Comparison of ENCODE assay signal across 21 mouse cellular contexts in the genomic region with DNA sequence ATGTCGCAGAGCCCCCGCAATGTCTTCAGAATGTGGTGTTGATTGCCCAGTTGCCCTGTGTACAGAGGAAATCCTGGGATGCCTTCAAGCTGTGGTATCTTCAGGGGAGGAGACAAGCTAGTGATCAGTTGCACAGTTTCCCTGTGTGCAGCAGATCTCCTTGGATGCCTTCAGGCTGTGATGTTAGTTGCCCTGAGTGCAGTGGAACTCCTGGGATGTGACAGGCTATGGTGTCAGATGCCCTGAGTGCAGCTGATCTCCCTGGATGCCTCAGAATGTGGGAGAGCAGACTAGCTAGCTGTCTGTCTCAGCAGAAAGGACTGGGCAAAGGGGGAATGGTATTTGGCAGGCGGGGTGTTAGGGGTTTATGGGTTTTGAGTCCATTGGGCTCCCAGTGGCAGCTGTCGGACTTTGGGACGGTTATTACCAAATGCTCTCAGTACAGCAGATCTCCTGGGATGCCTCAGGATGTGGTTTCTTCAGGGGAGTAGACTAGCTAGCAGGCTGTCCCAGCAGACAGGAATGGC.
DNase-seq lines count a peak whose midpoint lies in the region; ATAC-seq and TF ChIP-seq lines count a peak whose summit lies in the region.
"Had no signal": no experiment of that assay in that cellular context is flagged by ENCODE, and none has a peak within 500 bp of the region (broad histone marks: within the 10 kb centered on the region; RNA-seq: fewer than 3 reads in every experiment).

No protein-coding gene starts in this region.

- no peaks in the 10 kb centered on the region for H3K27me3 ChIP-seq in kidney, embryonic 14.5 days (ENCODE audit: control insufficient read depth, insufficient read depth, low read length)
- H3K27me3 ChIP-seq in kidney, embryonic 16.5 days (ENCODE audit: insufficient read depth, low read length) = no peaks in the 10 kb centered on the region
- no peaks in the 10 kb centered on the region for H3K27me3 ChIP-seq in myocyte (ENCODE audit: control insufficient read depth, insufficient read depth, insufficient read length)
- H3K27me3 ChIP-seq: embryonic facial prominence, embryonic 13.5 days; embryonic facial prominence, embryonic 15.5 days; forebrain, embryonic 13.5 days; forebrain, embryonic 15.5 days had no signal

- no peak overlapping the region for H3K4me2 ChIP-seq in kidney, embryonic 14.5 days (replicated peaks; ENCODE audit: low read depth, low read length)
- no peak overlapping the region for H3K4me2 ChIP-seq in kidney, embryonic 16.5 days (replicated peaks; ENCODE audit: low read depth, low read length)
- peak overlapping the region; percentile 10 for H3K4me2 ChIP-seq in myocyte (ENCODE audit: low read depth)
- H3K4me2 ChIP-seq: embryonic facial prominence, embryonic 13.5 days; embryonic facial prominence, embryonic 15.5 days; forebrain, embryonic 13.5 days; forebrain, embryonic 15.5 days had no signal

- H3K9me3 ChIP-seq in kidney, embryonic 14.5 days (ENCODE audit: control insufficient read depth, low read length) = no peaks in the 10 kb centered on the region
- H3K9me3 ChIP-seq in kidney, embryonic 16.5 days (ENCODE audit: low read length) = peaks cover 3% of the 10 kb centered on the region; the same call in 1 of the 2 replicates
- H3K9me3 ChIP-seq: embryonic facial prominence, embryonic 13.5 days; embryonic facial prominence, embryonic 15.5 days; forebrain, embryonic 13.5 days; forebrain, embryonic 15.5 days had no signal

- 72% methylated on average over 5 of the region's 5 CpGs for WGBS in kidney, embryonic 14.5 days
- 67% methylated on average over 5 of the region's 5 CpGs for WGBS in kidney, embryonic 16.5 days

- no peak for TF ChIP-seq POLR2A in myocyte (IDR thresholded peaks at IDR 0.05; ENCODE audit: insufficient read length, low read depth)

- no peak overlapping the region for H3ac ChIP-seq in myocyte (ENCODE audit: control insufficient read depth, insufficient read length)

- no peaks in the 10 kb centered on the region for H3K36me3 ChIP-seq in kidney, embryonic 14.5 days (ENCODE audit: control insufficient read depth, insufficient read depth, low read length)
- H3K36me3 ChIP-seq in kidney, embryonic 16.5 days (ENCODE audit: insufficient read depth, low read length) = no peaks in the 10 kb centered on the region
- H3K36me3 ChIP-seq in myocyte (ENCODE audit: control insufficient read depth, insufficient read depth) = no peaks in the 10 kb centered on the region
- H3K36me3 ChIP-seq: embryonic facial prominence, embryonic 13.5 days; embryonic facial prominence, embryonic 15.5 days; forebrain, embryonic 15.5 days had no signal

- peak; percentile 46; the same call in 1 of the 2 replicates for ATAC-seq in kidney, embryonic 14.5 days (ENCODE audit: low FRiP score, low TSS enrichment)
- ATAC-seq in kidney, embryonic 16.5 days (ENCODE audit: low FRiP score, low TSS enrichment) = peak; percentile 73; the same call in 1 of the 2 replicates
- ATAC-seq: forebrain, embryonic 13.5 days; forebrain, embryonic 15.5 days had no signal

- no peak overlapping the region for H3K4me3 ChIP-seq in kidney, embryonic 14.5 days (ENCODE audit: low read length)
- no peak overlapping the region for H3K4me3 ChIP-seq in kidney, embryonic 16.5 days (ENCODE audit: low read length)
- H3K4me3 ChIP-seq in myocyte = no peak overlapping the region
- H3K4me3 ChIP-seq: embryonic facial prominence, embryonic 13.5 days; embryonic facial prominence, embryonic 15.5 days; erythroblast, embryonic 14.5 days; forebrain, embryonic 13.5 days; forebrain, embryonic 15.5 days had no signal

- intact Hi-C loops in gastrocnemius, postnatal 14 days (cut with DNase I; ENCODE audit: low total_unique reads) = no loop called here

- DNase-seq in kidney, postnatal 36 days = no peak
- no peak for DNase-seq in kidney, adult 8-10 months
- DNase-seq in gastrocnemius, postnatal 14 days = no peak
- DNase-seq: adrenal gland, adult 2 months; adrenal gland, postnatal 10 days; adrenal gland, postnatal 25 days; cerebellum, adult 11 months; cerebellum, adult 18-20 months; cerebellum, adult 8-10 months; cerebellum, adult 9-11 months; cerebellum, postnatal 14 days; cerebellum, postnatal 36 days; embryo, embryonic 11 days had no signal

- H3K4me1 ChIP-seq in kidney, embryonic 14.5 days (ENCODE audit: control insufficient read depth, insufficient read depth, low read length) = no peaks in the 10 kb centered on the region
- no peaks in the 10 kb centered on the region for H3K4me1 ChIP-seq in kidney, embryonic 16.5 days (ENCODE audit: insufficient read depth, low read length)
- H3K4me1 ChIP-seq: embryonic facial prominence, embryonic 13.5 days; embryonic facial prominence, embryonic 15.5 days; forebrain, embryonic 13.5 days; forebrain, embryonic 15.5 days had no signal

- no peak overlapping the region for H3K9ac ChIP-seq in kidney, embryonic 14.5 days (ENCODE audit: low read depth, low read length)
- no peak overlapping the region for H3K9ac ChIP-seq in kidney, embryonic 16.5 days (replicated peaks; ENCODE audit: low read length)
- H3K9ac ChIP-seq: embryonic facial prominence, embryonic 13.5 days; embryonic facial prominence, embryonic 15.5 days; forebrain, embryonic 13.5 days; forebrain, embryonic 15.5 days had no signal

- H3K79me2 ChIP-seq in myocyte (ENCODE audit: control insufficient read depth, insufficient read depth) = no peaks in the 10 kb centered on the region

- no peak overlapping the region for H3K27ac ChIP-seq in kidney, embryonic 14.5 days (ENCODE audit: low read depth, low read length)
- H3K27ac ChIP-seq in kidney, embryonic 16.5 days (ENCODE audit: low read length) = no peak overlapping the region
- H3K27ac ChIP-seq: embryonic facial prominence, embryonic 13.5 days; embryonic facial prominence, embryonic 15.5 days; forebrain, embryonic 13.5 days; forebrain, embryonic 15.5 days had no signal

TF ChIP-seq in myocyte, 11 proteins besides CTCF, POLR2A, EP300 and RAD21:
- TF ChIP-seq MYOG (IDR thresholded peaks at IDR 0.05; ENCODE audit: control insufficient read depth in 1 of 3, insufficient read depth in 1 of 3, insufficient read length in 2 of 3, low read depth in 2 of 3) (peak in 2 of 3 experiments; percentile 14 to 51), MYOD1 (IDR thresholded peaks at IDR 0.05; ENCODE audit: control insufficient read depth in 1 of 3, insufficient read length in 2 of 3, low read depth in 2 of 3) (peak in 2 of 3 experiments; percentile 43 to 71), MAX (IDR thresholded peaks at IDR 0.05; ENCODE audit: low read depth) (no peak)
